9 mouse cellular contexts compared by ENCODE assay signal in genomic region chr1:163995609-163995913, GRCm38 (mm10). TPM values are rescaled to one million over a fixed set of nuclear protein-coding genes. Genes with fewer than 3 reads are reported as not detected.
DNase-seq lines count a peak whose midpoint lies in the region; ATAC-seq and TF ChIP-seq lines count a peak whose summit lies in the region.
"Had no signal": no experiment of that assay in that cellular context is flagged by ENCODE, and none has a peak within 500 bp of the region (broad histone marks: within the 10 kb centered on the region; RNA-seq: fewer than 3 reads in every experiment).

No protein-coding gene starts in this region.

- peaks cover 0 to 7% of the 10 kb centered on the region in 2 experiments; a peak in 1 of 4 replicates for H3K4me1 ChIP-seq in heart, embryonic 14.5 days (ENCODE audit: control insufficient read depth in 2 of 2, insufficient read depth in 2 of 2, low read length in 2 of 2)
- no peaks in the 10 kb centered on the region for H3K4me1 ChIP-seq in bone marrow macrophage, adult 2 months (ENCODE audit: control insufficient read depth, insufficient read depth, low read length)
- H3K4me1 ChIP-seq in hindbrain, embryonic 14.5 days (replicated peaks; ENCODE audit: control insufficient read depth, insufficient read depth, low read length): peaks cover 8% of the 10 kb centered on the region; the same call in 1 of the 2 replicates
- peaks cover 9% of the 10 kb centered on the region for H3K4me1 ChIP-seq in midbrain, embryonic 12.5 days

- peak overlapping the region; percentile 85 to 87; a peak in 3 of 4 replicates for H3K4me3 ChIP-seq in heart, embryonic 14.5 days (ENCODE audit: control insufficient read depth in 1 of 2, insufficient read depth in 1 of 2, low read depth in 1 of 2, low read length in 2 of 2)
- H3K4me3 ChIP-seq in bone marrow macrophage, adult 2 months (ENCODE audit: insufficient read depth, low read length): peak overlapping the region; percentile 85
- H3K4me3 ChIP-seq in hindbrain, embryonic 14.5 days (replicated peaks; ENCODE audit: low read length): peak overlapping the region; percentile 56
- H3K4me3 ChIP-seq in midbrain, embryonic 12.5 days: peak overlapping the region; percentile 71

- no peak overlapping the region for H3K27ac ChIP-seq in heart, embryonic 14.5 days (replicated peaks in 1 of 2; ENCODE audit: control insufficient read depth in 1 of 2, insufficient read depth in 1 of 2, low read depth in 2 of 2, low read length in 2 of 2)
- H3K27ac ChIP-seq in bone marrow macrophage, adult 2 months (ENCODE audit: insufficient read depth, low read depth, low read length): no peak overlapping the region
- peak overlapping the region; percentile 76 for H3K27ac ChIP-seq in hindbrain, embryonic 14.5 days
- H3K27ac ChIP-seq in midbrain, embryonic 12.5 days (replicated peaks): no peak overlapping the region

- no peak for DNase-seq in heart, postnatal 36 days
- DNase-seq in hindbrain, embryonic 14.5 days (ENCODE audit: low spot score): no peak
- no peak for DNase-seq in yolk sac, embryonic 10.5 days (ENCODE audit: low spot score)
- no peak for DNase-seq in left cerebral cortex, adult 9 months (ENCODE audit: low spot score in 2 of 2)
- DNase-seq: kidney, adult 8-10 months had no signal

- 70% methylated on average over 1 of the region's 2 CpGs for WGBS in heart, embryonic 14.5 days
- WGBS in hindbrain, embryonic 14.5 days: 89% methylated on average over 1 of the region's 2 CpGs
- WGBS in midbrain, embryonic 12.5 days: 86% methylated on average over 1 of the region's 2 CpGs

- no peaks in the 10 kb centered on the region for H3K9me3 ChIP-seq in heart, embryonic 14.5 days (ENCODE audit: control insufficient read depth, low read length)
- H3K9me3 ChIP-seq in hindbrain, embryonic 14.5 days (ENCODE audit: control insufficient read depth, low read length): no peaks in the 10 kb centered on the region
- no peaks in the 10 kb centered on the region for H3K9me3 ChIP-seq in midbrain, embryonic 12.5 days

- no peak for TF ChIP-seq POLR2A in bone marrow macrophage, adult 2 months (IDR thresholded peaks at IDR 0.05; ENCODE audit: borderline replicate concordance, low read depth, low read length)

- peak overlapping the region; percentile 81 for H3K9ac ChIP-seq in heart, embryonic 14.5 days (ENCODE audit: low read length)
- peak overlapping the region; percentile 75 for H3K9ac ChIP-seq in hindbrain, embryonic 14.5 days
- H3K9ac ChIP-seq in midbrain, embryonic 12.5 days (replicated peaks): 0 out of 2 replicates have a peak overlapping the region, but pooled peaks have one; percentile 71

- H3K27me3 ChIP-seq in heart, embryonic 14.5 days (ENCODE audit: control insufficient read depth, insufficient read depth, low read length): no peaks in the 10 kb centered on the region
- no peaks in the 10 kb centered on the region for H3K27me3 ChIP-seq in hindbrain, embryonic 14.5 days (ENCODE audit: control insufficient read depth, insufficient read depth, low read length)
- H3K27me3 ChIP-seq in midbrain, embryonic 12.5 days: no peaks in the 10 kb centered on the region

- peaks cover 12% of the 10 kb centered on the region; the same call in 1 of the 2 replicates for H3K36me3 ChIP-seq in heart, embryonic 14.5 days (ENCODE audit: control insufficient read depth, insufficient read depth, low read length)
- no peaks in the 10 kb centered on the region for H3K36me3 ChIP-seq in hindbrain, embryonic 14.5 days (replicated peaks; ENCODE audit: control insufficient read depth, insufficient read depth)
- no peaks in the 10 kb centered on the region for H3K36me3 ChIP-seq in midbrain, embryonic 12.5 days

- intact Hi-C loops in heart, postnatal 36 days (cut with DNase I): loop anchor here (10.0 kb wide), 1 partner anchor 221 kb away; the partner anchor contains the start of gene Kifap3

- ATAC-seq in heart, embryonic 14.5 days (ENCODE audit: insufficient number of reproducible peaks, insufficient read depth, low FRiP score, low read depth): no peak
- ATAC-seq in hindbrain, embryonic 14.5 days (ENCODE audit: low FRiP score): no peak
- no peak for ATAC-seq in midbrain, embryonic 12.5 days (ENCODE audit: low FRiP score, low read depth)
- no peak for ATAC-seq in megakaryocyte progenitor cell, adult 5-6 weeks (replicated peaks; ENCODE audit: poor library complexity)

- H3K4me2 ChIP-seq in heart, embryonic 14.5 days (ENCODE audit: low read length): peak overlapping the region; percentile 88
- H3K4me2 ChIP-seq in hindbrain, embryonic 14.5 days (replicated peaks): peak overlapping the region; percentile 50
- peak overlapping the region; percentile 72 for H3K4me2 ChIP-seq in midbrain, embryonic 12.5 days (replicated peaks)

- TF ChIP-seq CTCF in bone marrow macrophage, adult 2 months (IDR thresholded peaks at IDR 0.05; ENCODE audit: low read depth, low read length): no peak

RNA-seq across cellular contexts. Expression of gene Mettl18, which starts 0.9 kb away (rescaled TPM):
- 6.0 and 6.3 TPM in 2 replicates for polyA plus RNA-seq in heart, embryonic 14.5 days (2014; fragmentation: Nextera tagmentation; extraction: Ambion mirVana)
- total RNA-seq in heart, postnatal 36 days (2021): 1 to 10 TPM; 4.1 to 4.5 TPM
- 4.4 and 4.7 TPM in 2 replicates for polyA plus RNA-seq in bone marrow macrophage, adult 2 months (2012; ENCODE audit: insufficient read depth, insufficient read length, missing spikeins)
- polyA plus RNA-seq in hindbrain, embryonic 14.5 days (2014; fragmentation: Nextera tagmentation; extraction: Ambion mirVana): 8.2 and 9.1 TPM in 2 replicates
- polyA plus RNA-seq in midbrain, embryonic 12.5 days (2016; fragmentation: Nextera tagmentation; extraction: Ambion mirVana): 9.4 and 10.1 TPM in 2 replicates
- 5.1 and 6.8 TPM in 2 replicates for total RNA-seq in megakaryocyte progenitor cell, adult 5-6 weeks (2015)
- 15.2 and 20.2 TPM in 2 replicates for total RNA-seq in megakaryocyte progenitor cell, adult 5-6 weeks (2017)

RNA-seq across cellular contexts. Expression of gene BC055324, which starts 1.0 kb away (rescaled TPM):
- 13.6 and 14.3 TPM in 2 replicates for polyA plus RNA-seq in heart, embryonic 14.5 days (2014; fragmentation: Nextera tagmentation; extraction: Ambion mirVana)
- total RNA-seq in heart, postnatal 36 days (2021): under 1 TPM; 0.54 to 0.61 TPM
- polyA plus RNA-seq in bone marrow macrophage, adult 2 months (2012; ENCODE audit: insufficient read depth, insufficient read length, missing spikeins): 7.6 and 8.3 TPM in 2 replicates
- polyA plus RNA-seq in hindbrain, embryonic 14.5 days (2014; fragmentation: Nextera tagmentation; extraction: Ambion mirVana): 5.5 and 5.7 TPM in 2 replicates
- 23.7 and 24.4 TPM in 2 replicates for polyA plus RNA-seq in midbrain, embryonic 12.5 days (2016; fragmentation: Nextera tagmentation; extraction: Ambion mirVana)
- 20.4 and 25.5 TPM in 2 replicates for total RNA-seq in megakaryocyte progenitor cell, adult 5-6 weeks (2015)
- 19.9 and 20.0 TPM in 2 replicates for total RNA-seq in megakaryocyte progenitor cell, adult 5-6 weeks (2017)

RNA-seq across cellular contexts. Expression of gene Sele, which starts 52.5 kb away (rescaled TPM):
- polyA plus RNA-seq in heart, embryonic 14.5 days (2014; fragmentation: Nextera tagmentation; extraction: Ambion mirVana): 1.9 and 2.2 TPM in 2 replicates
- total RNA-seq in heart, postnatal 36 days (2021): under 1 TPM; 0.49 to 0.61 TPM
- not detected in 2 replicates for polyA plus RNA-seq in bone marrow macrophage, adult 2 months (2012; ENCODE audit: insufficient read depth, insufficient read length, missing spikeins)
- polyA plus RNA-seq in hindbrain, embryonic 14.5 days (2014; fragmentation: Nextera tagmentation; extraction: Ambion mirVana): not detected in 2 replicates
- polyA plus RNA-seq in midbrain, embryonic 12.5 days (2016; fragmentation: Nextera tagmentation; extraction: Ambion mirVana): not detected in 2 replicates
- not detected in 2 replicates for total RNA-seq in megakaryocyte progenitor cell, adult 5-6 weeks (2015)
- total RNA-seq in megakaryocyte progenitor cell, adult 5-6 weeks (2017): 0.07 and 0.12 TPM in 2 replicates
